Mouse (Mus musculus) limb, embryonic 13.5 days (tissue): ENCODE measurements around the gene Relt. TPM values are rescaled to one million over a fixed set of nuclear protein-coding genes. Genes with fewer than 3 reads are reported as not detected.

Experiments
- ATAC-seq: fragments of 200-750 bp; cut with Nextera tagmentation; 2 replicates; pipeline ENCODE4 v1.8.0; 2017; ENCODE audit warnings: low read depth, moderate number of reproducible peaks, moderate TSS enrichment; ENCODE audit not compliant: low FRiP score
- H3K27ac ChIP-seq: fragments of 300-500 bp; sonication (generic); 2 replicates; pipeline ENCODE4 v1.5.1; 2015; ENCODE audit warnings: inconsistent platforms, mild to moderate bottlenecking, moderate library complexity
- H3K27me3 ChIP-seq: fragments of 300-500 bp; sonication (generic); 2 replicates; pipeline ENCODE4 v1.6.1; 2015; ENCODE audit warnings: mild to moderate bottlenecking, inconsistent platforms
- H3K36me3 ChIP-seq: fragments of 300-500 bp; sonication (generic); 2 replicates; pipeline ENCODE4 v1.6.1; 2015; ENCODE audit warnings: inconsistent platforms, mild to moderate bottlenecking, moderate library complexity
- H3K4me1 ChIP-seq: fragments of 300-500 bp; sonication (generic); 2 replicates; pipeline ENCODE4 v1.6.1; 2015; ENCODE audit warnings: inconsistent platforms
- H3K4me2 ChIP-seq: fragments of 300-500 bp; sonication (generic); replicated peaks from 2 replicates; pipeline ENCODE4 v1.6.1; 2015; ENCODE audit warnings: inconsistent platforms, mild to moderate bottlenecking, moderate library complexity
- H3K4me3 ChIP-seq: fragments of 300-500 bp; sonication (generic); 2 replicates; pipeline ENCODE4 v1.5.1; 2015; ENCODE audit warnings: moderate library complexity, mild to moderate bottlenecking, inconsistent platforms
- H3K9ac ChIP-seq: fragments of 300-500 bp; sonication (generic); 2 replicates; pipeline ENCODE4 v1.6.1; 2015; ENCODE audit warnings: mild to moderate bottlenecking, inconsistent platforms
- H3K9me3 ChIP-seq: fragments of 300-500 bp; sonication (generic); 2 replicates; pipeline ENCODE4 v1.6.1; 2016; ENCODE audit warnings: inconsistent platforms
- WGBS: fragments of 180-500 bp; shearing (Covaris S2); methylation state at CpG from one replicate; pipeline ENCODE4 v1.1.7; 2015; 5-methylcytosine and 5-hydroxymethylcytosine counted together
- polyA plus RNA-seq: library from polyadenylated mRNA; unstranded; fragments of >200 nt; fragmentation: Nextera tagmentation; extraction: Ambion mirVana; gene quantifications from 2 replicates; pipeline ENCODE4 v1.2.1, GENCODE M21; 2015

The Relt gene
- polyA plus RNA-seq, 1 experiment from 2014 or later = 4.3 TPM

GRCm38 (mm10) chr7:100894833-100895226 is 31.6 kb upstream of the Relt start:
- H3K36me3 ChIP-seq = peaks cover 24% of the 10 kb centered on the region
- peak overlapping the region; percentile 81 for H3K9ac ChIP-seq
- no peaks in the 10 kb centered on the region for H3K27me3 ChIP-seq
- ATAC-seq = peak; percentile 25; the same call in 1 of the 2 replicates
- peak overlapping the region; percentile 57 for H3K4me3 ChIP-seq
- peaks cover 32% of the 10 kb centered on the region for H3K4me1 ChIP-seq
- no peaks in the 10 kb centered on the region for H3K9me3 ChIP-seq
- 3% methylated on average over 12 of the region's 12 CpGs for WGBS
- no peak overlapping the region for H3K27ac ChIP-seq
- peak overlapping the region; percentile 94 for H3K4me2 ChIP-seq

DNA sequence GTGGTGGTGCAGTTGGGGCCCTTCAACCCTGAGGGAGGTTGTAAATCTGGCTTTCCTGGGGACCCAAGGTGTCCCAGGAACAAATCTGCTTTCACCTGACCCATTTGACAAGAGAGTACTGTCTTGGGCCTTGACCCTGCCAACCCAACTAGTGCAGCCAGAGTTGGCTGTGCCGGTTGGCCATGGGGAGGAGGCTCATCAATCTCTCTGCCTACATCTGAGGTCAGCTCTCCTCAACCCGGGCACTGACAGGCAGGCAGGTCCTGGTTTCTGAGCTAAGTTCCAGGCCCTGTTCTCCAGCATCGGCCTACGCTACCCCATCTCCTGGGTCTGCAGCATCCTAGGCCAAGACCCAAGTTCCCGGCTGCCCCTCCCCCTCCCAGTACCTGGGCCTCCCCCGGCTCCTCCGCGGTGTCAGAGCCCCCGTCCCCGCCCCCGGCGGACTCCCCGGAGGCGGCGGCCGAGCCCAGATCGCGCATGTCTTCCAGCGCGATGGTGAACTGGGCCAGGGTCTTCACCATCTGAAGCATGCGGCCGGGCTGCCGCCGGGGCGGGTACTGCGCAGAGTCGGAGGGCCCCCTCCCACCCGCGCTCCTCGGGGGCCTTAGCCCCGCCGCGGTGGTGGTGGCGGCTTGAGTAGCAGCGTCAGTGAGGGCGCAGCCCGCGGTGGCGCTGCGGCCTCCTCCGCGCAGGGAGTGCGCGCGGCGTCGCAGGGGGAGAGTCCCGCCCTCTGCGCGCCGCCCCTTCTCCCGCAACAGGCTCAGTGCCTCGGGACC is 31.0 kb upstream of the Relt start:
- H3K9ac ChIP-seq = peak overlapping the region; percentile 81
- 2% methylated on average over 51 of the region's 53 CpGs for WGBS
- H3K4me2 ChIP-seq = peak overlapping the region; percentile 94
- no peaks in the 10 kb centered on the region for H3K9me3 ChIP-seq
- H3K27me3 ChIP-seq = no peaks in the 10 kb centered on the region
- peak overlapping the region; percentile 28; the same call in 1 of the 2 replicates for H3K27ac ChIP-seq
- ATAC-seq = peak; percentile 26; the same call in 1 of the 2 replicates
- H3K4me1 ChIP-seq = peaks cover 32% of the 10 kb centered on the region
- peaks cover 29% of the 10 kb centered on the region for H3K36me3 ChIP-seq
- H3K4me3 ChIP-seq = peak overlapping the region; percentile 57

- WGBS = 64% methylated on average over 20 of the region's 20 CpGs
- Histone ChIP-seq H3K9ac (peak overlapping the region; percentile 81), H3K27ac (no peak overlapping the region), H3K4me3 (no peak overlapping the region; the same call in 1 of the 2 replicates), H3K36me3 (peaks cover 37% of the 10 kb centered on the region), H3K4me1 (peaks cover 32% of the 10 kb centered on the region), H3K9me3 (no peaks in the 10 kb centered on the region), H3K27me3 (no peaks in the 10 kb centered on the region), H3K4me2 (peak overlapping the region; percentile 94; the same call in 1 of the 2 replicates)
- 0 out of 2 replicates have a peak, but pooled peaks have one; percentile 20 for ATAC-seq
Measured at GRCm38 (mm10) chr7:100893249-100894056, 30.2 kb upstream of the Relt start.

DNA sequence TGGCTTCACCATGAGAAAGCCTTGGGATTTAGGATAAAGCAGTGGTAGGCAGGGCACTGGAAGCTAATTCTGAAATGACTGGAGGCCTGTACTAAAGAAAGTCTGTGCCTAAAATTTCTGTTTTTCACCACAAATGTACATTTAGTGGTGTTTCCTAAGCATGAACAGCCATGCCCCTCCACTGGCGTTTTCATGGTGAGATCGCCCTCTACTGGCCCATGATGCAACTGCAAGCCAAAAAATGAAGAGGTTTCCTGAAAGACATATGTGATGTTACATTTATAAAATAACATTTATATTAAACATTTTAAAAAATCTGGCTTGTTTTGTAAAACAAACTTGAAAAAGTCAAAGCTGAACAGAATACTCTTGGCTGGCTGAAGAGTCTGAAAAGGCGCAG is 23.3 kb upstream of the Relt start:
- ATAC-seq = no peak
- H3K9ac ChIP-seq = no peak overlapping the region
- H3K27ac ChIP-seq = no peak overlapping the region
- H3K4me3 ChIP-seq = no peak overlapping the region
- H3K9me3 ChIP-seq = no peaks in the 10 kb centered on the region
- 31% methylated on average over 3 of the region's 3 CpGs for WGBS
- H3K27me3 ChIP-seq = no peaks in the 10 kb centered on the region
- peaks cover 80% of the 10 kb centered on the region for H3K36me3 ChIP-seq
- no peaks in the 10 kb centered on the region for H3K4me1 ChIP-seq
- no peak overlapping the region for H3K4me2 ChIP-seq

GRCm38 (mm10) chr7:100884460-100884859 is 21.2 kb upstream of the Relt start:
- whole genome bisulfite sequencing = 92% methylated on average over 4 of the region's 4 CpGs
- H3K9ac ChIP-seq = no peak overlapping the region

GRCm38 (mm10) chr7:100881950-100882349 is 18.7 kb upstream of the Relt start:
- Histone ChIP-seq H3K4me3 (no peak overlapping the region), H3K4me1 (no peaks in the 10 kb centered on the region), H3K9me3 (no peaks in the 10 kb centered on the region), H3K4me2 (no peak overlapping the region), H3K9ac (no peak overlapping the region), H3K27ac (no peak overlapping the region), H3K36me3 (peaks cover 91% of the 10 kb centered on the region), H3K27me3 (no peaks in the 10 kb centered on the region)
- no peak for ATAC-seq
- 84% methylated on average over 4 of the region's 4 CpGs for WGBS

More at GRCm38 (mm10) chr7:100884460-100884859, 21.2 kb upstream of the Relt start:
- H3K27ac ChIP-seq = no peak overlapping the region
- H3K27me3 ChIP-seq = no peaks in the 10 kb centered on the region
- peaks cover 86% of the 10 kb centered on the region for H3K36me3 ChIP-seq
- H3K4me2 ChIP-seq = no peak overlapping the region
- no peak overlapping the region for H3K4me3 ChIP-seq
- H3K4me1 ChIP-seq = no peaks in the 10 kb centered on the region
- H3K9me3 ChIP-seq = no peaks in the 10 kb centered on the region
- no peak for ATAC-seq

DNA sequence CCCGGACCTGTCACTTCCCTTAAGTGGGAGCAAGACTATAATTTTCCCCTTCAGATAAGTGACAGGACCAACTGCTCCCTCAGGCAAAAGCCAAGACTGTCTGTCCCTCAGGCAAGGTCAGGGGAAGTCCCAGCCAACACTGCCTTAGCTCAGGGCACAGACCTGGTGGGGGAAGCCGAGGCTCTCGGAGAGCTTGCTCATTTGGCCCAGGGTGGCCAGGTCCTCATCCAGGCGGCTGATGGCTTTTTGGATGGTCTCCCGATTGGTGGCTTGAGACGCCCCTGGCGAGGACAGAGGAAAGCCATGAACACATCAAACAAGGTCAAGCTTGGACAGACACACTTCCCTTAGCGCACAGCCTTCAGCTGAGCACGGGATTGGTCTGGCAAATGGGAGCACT is 18.3 kb upstream of the Relt start:
- Histone ChIP-seq H3K4me3 (no peak overlapping the region), H3K9ac (no peak overlapping the region), H3K9me3 (no peaks in the 10 kb centered on the region), H3K4me2 (no peak overlapping the region), H3K27me3 (no peaks in the 10 kb centered on the region), H3K36me3 (peaks cover 93% of the 10 kb centered on the region), H3K4me1 (no peaks in the 10 kb centered on the region), H3K27ac (no peak overlapping the region)
- ATAC-seq = no peak
- WGBS = 90% methylated on average over 9 of the region's 9 CpGs

- no peak for ATAC-seq
Measured at GRCm38 (mm10) chr7:100879595-100879994, 16.3 kb upstream of the Relt start.

DNA sequence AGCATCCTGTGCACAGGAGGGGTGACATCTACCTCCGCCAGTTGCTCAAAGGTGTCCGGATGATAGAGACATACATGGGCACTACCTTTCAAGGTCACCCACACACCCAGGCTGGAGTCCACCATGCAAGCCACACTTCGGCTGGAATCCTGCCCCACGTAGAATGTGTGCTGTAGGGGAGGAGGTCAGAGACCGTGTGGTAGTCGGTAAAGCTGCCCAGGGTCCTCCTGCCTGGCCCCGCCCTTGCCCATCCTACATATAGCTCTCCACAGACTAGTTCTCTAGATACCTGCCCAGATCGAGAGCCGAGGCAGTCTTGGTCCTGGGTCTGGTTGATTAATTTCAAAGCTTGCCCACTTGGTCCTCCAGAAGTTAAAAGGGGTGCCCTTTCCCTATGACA is 13.5 kb upstream of the Relt start:
- no peak overlapping the region for H3K4me2 ChIP-seq
- H3K9ac ChIP-seq = no peak overlapping the region
- H3K36me3 ChIP-seq = peaks cover 98% of the 10 kb centered on the region
- 89% methylated on average over 9 of the region's 9 CpGs for WGBS
- no peak overlapping the region for H3K27ac ChIP-seq
- H3K4me3 ChIP-seq = no peak overlapping the region
- no peaks in the 10 kb centered on the region for H3K4me1 ChIP-seq
- no peaks in the 10 kb centered on the region for H3K27me3 ChIP-seq
- no peak for ATAC-seq
- no peaks in the 10 kb centered on the region for H3K9me3 ChIP-seq

More at GRCm38 (mm10) chr7:100879595-100879994, 16.3 kb upstream of the Relt start:
- no peak overlapping the region for H3K27ac ChIP-seq
- 21% methylated on average over 20 of the region's 20 CpGs for WGBS
- H3K4me2 ChIP-seq = no peak overlapping the region
- no peaks in the 10 kb centered on the region for H3K4me1 ChIP-seq
- H3K27me3 ChIP-seq = no peaks in the 10 kb centered on the region
- H3K9ac ChIP-seq = no peak overlapping the region
- peaks cover 97% of the 10 kb centered on the region for H3K36me3 ChIP-seq
- H3K9me3 ChIP-seq = no peaks in the 10 kb centered on the region
- no peak overlapping the region for H3K4me3 ChIP-seq

DNA sequence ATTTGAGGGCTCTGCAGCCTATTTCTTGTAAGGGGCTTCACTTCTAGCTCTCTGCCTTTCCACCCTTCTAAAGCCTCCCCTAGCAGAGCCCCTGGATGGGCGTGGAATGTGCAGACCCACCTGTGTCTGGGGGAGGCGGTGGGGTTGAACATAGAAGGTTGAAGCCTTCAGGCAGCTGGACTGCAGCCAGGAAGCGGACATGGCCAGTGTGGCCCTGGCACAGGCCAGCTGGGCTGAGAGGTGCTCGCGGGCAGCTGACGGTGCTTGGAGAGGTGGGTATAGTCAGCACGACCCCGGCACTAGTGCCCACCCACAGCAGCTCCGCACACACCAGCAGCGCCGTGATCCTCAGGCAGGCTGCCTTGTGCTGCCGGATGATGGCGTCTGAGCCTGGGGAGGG is 13.0 kb upstream of the Relt start:
- Histone ChIP-seq H3K4me2 (no peak overlapping the region), H3K4me3 (no peak overlapping the region), H3K4me1 (no peaks in the 10 kb centered on the region), H3K27ac (0 out of 2 replicates have a peak overlapping the region, but pooled peaks have one; percentile 15), H3K27me3 (no peaks in the 10 kb centered on the region), H3K9ac (no peak overlapping the region), H3K9me3 (no peaks in the 10 kb centered on the region), H3K36me3 (peaks cover 98% of the 10 kb centered on the region)
- no peak for ATAC-seq
- WGBS = 91% methylated on average over 13 of the region's 13 CpGs

DNA sequence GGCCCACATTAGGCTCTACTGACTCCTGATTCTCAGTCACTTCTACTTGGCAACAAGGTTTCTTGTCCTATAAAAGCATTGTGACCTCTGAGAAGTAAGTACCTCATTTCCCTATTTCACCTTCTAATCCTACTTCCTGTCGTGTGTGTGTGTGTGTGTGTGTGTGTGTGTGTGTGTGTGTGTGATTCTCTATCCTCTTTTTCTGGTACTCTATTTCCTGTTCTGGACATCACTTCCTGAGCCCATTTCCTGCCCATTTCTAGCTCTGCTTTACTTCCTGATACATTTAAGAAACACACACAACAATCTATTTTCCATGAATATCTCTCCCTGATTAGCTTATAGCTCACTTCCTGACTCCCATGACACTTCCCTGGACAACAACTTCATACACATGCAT is 12.6 kb upstream of the Relt start:
- 83% methylated on average over 1 of the region's 1 CpGs for WGBS
- Histone ChIP-seq H3K9me3 (no peaks in the 10 kb centered on the region), H3K36me3 (peaks cover 98% of the 10 kb centered on the region), H3K4me2 (no peak overlapping the region), H3K27me3 (no peaks in the 10 kb centered on the region), H3K4me3 (no peak overlapping the region), H3K27ac (no peak overlapping the region), H3K9ac (no peak overlapping the region), H3K4me1 (no peaks in the 10 kb centered on the region)
- no peak for ATAC-seq

DNA sequence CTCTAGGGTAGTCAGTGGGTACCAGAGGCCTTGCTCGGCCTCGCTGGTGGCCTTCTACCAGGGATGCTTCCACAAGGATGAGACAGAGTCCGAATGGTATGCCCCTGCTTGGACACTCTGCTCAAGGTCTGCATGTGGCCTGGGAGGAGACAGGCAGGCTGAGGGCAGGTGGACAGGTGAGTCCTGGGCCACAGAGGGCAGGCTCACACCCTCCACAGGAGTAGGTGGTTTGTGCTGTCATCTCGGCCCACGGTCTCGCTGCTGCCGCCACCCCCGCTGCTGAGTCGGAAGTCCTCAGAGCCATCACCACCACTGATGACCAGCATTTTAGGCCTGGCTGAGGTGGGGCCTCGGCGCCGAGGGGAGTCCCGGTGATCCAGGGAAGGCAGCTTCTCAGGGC is 10.0 kb upstream of the Relt start:
- Histone ChIP-seq H3K4me2 (no peak overlapping the region), H3K9ac (no peak overlapping the region), H3K27ac (no peak overlapping the region), H3K9me3 (no peaks in the 10 kb centered on the region), H3K4me1 (0 out of 2 replicates have a peak, but pooled peaks cover 6% of the 10 kb centered on the region), H3K4me3 (no peak overlapping the region), H3K36me3 (peaks cover 76% of the 10 kb centered on the region), H3K27me3 (no peaks in the 10 kb centered on the region)
- no peak for ATAC-seq
- 87% methylated on average over 13 of the region's 13 CpGs for WGBS
